Mouse (Mus musculus) limb, embryonic 11.5 days (tissue): Measurements from ENCODE around the gene Pusl1. TPM values are rescaled to one million over a fixed set of nuclear protein-coding genes. Genes with fewer than 3 reads are reported as not detected.

Experiments used
- microRNA-seq: library from miRNA; unstranded; fragments of <30 nt; microRNA quantifications from one replicate; pipeline ENCODE4, GENCODE M21; 2016
- polyA plus RNA-seq: library from polyadenylated mRNA; unstranded; fragments of >200 nt; fragmentation: Nextera tagmentation; extraction: Ambion mirVana; gene quantifications from 2 replicates; pipeline ENCODE4 v1.2.1, GENCODE M21; 2014

Gene Pusl1
- polyA plus RNA-seq, 1 experiment from 2014 or later: 45.5 TPM

Small RNA genes lying within 50 kb of the gene (microRNA-seq; reads per million reads assigned to microRNA genes)
- not detected for gene Gm22991

Other genes starting within 250 kb of the Pusl1 start
- not detected in 2 replicates for gene Gm10563, start 246.4 kb downstream of the Pusl1 start, polyA plus RNA-seq
- 11.3 and 12.2 TPM in 2 replicates for gene Mmp23, start 238.4 kb downstream of the Pusl1 start, polyA plus RNA-seq
- gene Mib2, start 222.6 kb downstream of the Pusl1 start, polyA plus RNA-seq: 16.0 and 16.6 TPM in 2 replicates
- gene Fndc10, start 197.4 kb downstream of the Pusl1 start, polyA plus RNA-seq: 2.0 and 2.1 TPM in 2 replicates
- 145 and 147 TPM in 2 replicates for gene Ssu72, start 187.0 kb downstream of the Pusl1 start, polyA plus RNA-seq
- 0.55 and 0.79 TPM in 2 replicates for gene Tmem240, start 157.0 kb downstream of the Pusl1 start, polyA plus RNA-seq
- gene Atad3a, start 130.7 kb downstream of the Pusl1 start, polyA plus RNA-seq: 103 and 104 TPM in 2 replicates
- gene Vwa1, start 117.1 kb downstream of the Pusl1 start, polyA plus RNA-seq: 5.3 and 6.0 TPM in 2 replicates
- 0.19 and 0.34 TPM in 2 replicates for gene Tmem88b, start 105.9 kb downstream of the Pusl1 start, polyA plus RNA-seq
- gene Ankrd65, start 101.3 kb downstream of the Pusl1 start, polyA plus RNA-seq: not detected in 2 replicates
- gene Mrpl20, start 88.9 kb downstream of the Pusl1 start, polyA plus RNA-seq: 238 and 245 TPM in 2 replicates
- 181 and 203 TPM in 2 replicates for gene Ccnl2, start 79.3 kb downstream of the Pusl1 start, polyA plus RNA-seq
- gene Aurkaip1, start 60.5 kb downstream of the Pusl1 start, polyA plus RNA-seq: 132 and 138 TPM in 2 replicates
- 41.8 and 49.3 TPM in 2 replicates for gene Mxra8, start 52.1 kb downstream of the Pusl1 start, polyA plus RNA-seq
- 8.1 and 9.1 TPM in 2 replicates for gene Dvl1, start 44.4 kb downstream of the Pusl1 start, polyA plus RNA-seq
- gene Tas1r3, start 28.4 kb downstream of the Pusl1 start, polyA plus RNA-seq: 0.24 and 0.28 TPM in 2 replicates
- gene Cptp, start 22.3 kb downstream of the Pusl1 start, polyA plus RNA-seq: 19.2 and 20.4 TPM in 2 replicates
- 89.4 and 91.1 TPM in 2 replicates for gene Ints11, start 22.2 kb downstream of the Pusl1 start, polyA plus RNA-seq
- gene Acap3, start within 50 bp of the Pusl1 start, polyA plus RNA-seq: 17.8 and 18.4 TPM in 2 replicates
- 163 and 169 TPM in 2 replicates for gene Ube2j2, start 52.0 kb upstream of the Pusl1 start, polyA plus RNA-seq
- gene C1qtnf12, start 70.5 kb upstream of the Pusl1 start, polyA plus RNA-seq: 24.3 and 28.5 TPM in 2 replicates
- gene B3galt6, start 100.9 kb upstream of the Pusl1 start, polyA plus RNA-seq: 15.4 and 16.4 TPM in 2 replicates
- gene Sdf4, start 101.1 kb upstream of the Pusl1 start, polyA plus RNA-seq: 131 and 142 TPM in 2 replicates
- 0.29 and 0.58 TPM in 2 replicates for gene Tnfrsf4, start 122.1 kb upstream of the Pusl1 start, polyA plus RNA-seq
- 0.62 and 0.65 TPM in 2 replicates for gene Tnfrsf18, start 134.4 kb upstream of the Pusl1 start, polyA plus RNA-seq
- gene Ttll10, start 167.6 kb upstream of the Pusl1 start, polyA plus RNA-seq: 0.33 and 0.55 TPM in 2 replicates
- gene 9430015G10Rik, start 218.2 kb upstream of the Pusl1 start, polyA plus RNA-seq: 61.9 and 71.4 TPM in 2 replicates
- gene Rnf223, start 238.7 kb upstream of the Pusl1 start, polyA plus RNA-seq: 0.81 and 1.0 TPM in 2 replicates